Comparison of ENCODE assay signal across 8 mouse cellular contexts in genomic region chr4:89129311-89129913, GRCm38 (mm10). TPM values are rescaled to one million over a fixed set of nuclear protein-coding genes. Genes with fewer than 3 reads are reported as not detected.
DNase-seq lines count a peak whose midpoint lies in the region; ATAC-seq and TF ChIP-seq lines count a peak whose summit lies in the region.

No protein-coding gene starts in this region.

- WGBS in hindbrain, postnatal 0 days, result 3% methylated on average over 5 of the region's 5 CpGs

- H3K9me3 ChIP-seq in hindbrain, postnatal 0 days (ENCODE audit: low read length), result no peaks in the 10 kb centered on the region

- H3K36me3 ChIP-seq in hindbrain, postnatal 0 days (ENCODE audit: insufficient read depth, low read length), result no peaks in the 10 kb centered on the region

- peak; percentile 78 for TF ChIP-seq CTCF in hindbrain, postnatal 0 days (IDR thresholded peaks at IDR 0.05; ENCODE audit: low read depth)

- ATAC-seq in frontal cortex, adult (ENCODE audit: low TSS enrichment), result peak; percentile 91
- peak; percentile 77 for ATAC-seq in hindbrain, postnatal 0 days

- DNase-seq in gastrocnemius, adult 18-20 months (ENCODE audit: low spot score), result peak; percentile 63
- no peak for DNase-seq in gastrocnemius, postnatal 25 days
- DNase-seq in cerebellum, adult 9-10 months, result peak; percentile 64
- DNase-seq in hindbrain, postnatal 0 days (ENCODE audit: low spot score), result peak; percentile 91
- DNase-seq in layer of hippocampus, postnatal 36 days, result peak; percentile 43 to 48
- DNase-seq in lung, postnatal 36 days, result peak; percentile 80
- DNase-seq in right cerebral cortex, adult 2 months (ENCODE audit: low spot score in 2 of 2), result peak; percentile 70 to 74

- no peaks in the 10 kb centered on the region for H3K4me1 ChIP-seq in hindbrain, postnatal 0 days (ENCODE audit: insufficient read depth, low read length)

- no peaks in the 10 kb centered on the region for H3K27me3 ChIP-seq in hindbrain, postnatal 0 days (ENCODE audit: insufficient read depth, low read length)

- H3K4me2 ChIP-seq in hindbrain, postnatal 0 days (ENCODE audit: low read depth, low read length), result peak overlapping the region; percentile 50

- H3K9ac ChIP-seq in hindbrain, postnatal 0 days (replicated peaks; ENCODE audit: low read length), result no peak overlapping the region

- no peak overlapping the region for H3K4me3 ChIP-seq in hindbrain, postnatal 0 days (ENCODE audit: low read length)

- H3K27ac ChIP-seq in hindbrain, postnatal 0 days, result no peak overlapping the region

RNA-seq across cellular contexts. Expression of gene Mtap, which starts 7.5 kb away (rescaled TPM):
- total RNA-seq in gastrocnemius, adult 18-20 months (2021), result 10 to 100 TPM; 14.4 to 16.7 TPM
- total RNA-seq in gastrocnemius, postnatal 25 days (2021), result 10 to 100 TPM; 12.8 to 13.1 TPM
- 8.7 and 9.9 TPM in 2 replicates for total RNA-seq in hindbrain, postnatal 0 days (2014; rRNA removed)
- 26.1 and 27.4 TPM in 2 replicates for polyA plus RNA-seq in hindbrain, postnatal 0 days (2015; fragmentation: Nextera tagmentation; extraction: Ambion mirVana)
- total RNA-seq in layer of hippocampus, postnatal 36 days (2021), result 10 to 100 TPM in 1 of 2 experiments, 1 to 10 TPM in 1; 9.7 to 10.2 TPM
